Mouse (Mus musculus): ENCODE measurements around the gene Hspb9. TPM values are rescaled to one million over a fixed set of nuclear protein-coding genes. Genes with fewer than 3 reads are reported as not detected.

The Hspb9 gene
- total and polyA plus RNA-seq, 3 experiments, result 0.73 to 2.1 TPM; not detected in 1

DNA sequence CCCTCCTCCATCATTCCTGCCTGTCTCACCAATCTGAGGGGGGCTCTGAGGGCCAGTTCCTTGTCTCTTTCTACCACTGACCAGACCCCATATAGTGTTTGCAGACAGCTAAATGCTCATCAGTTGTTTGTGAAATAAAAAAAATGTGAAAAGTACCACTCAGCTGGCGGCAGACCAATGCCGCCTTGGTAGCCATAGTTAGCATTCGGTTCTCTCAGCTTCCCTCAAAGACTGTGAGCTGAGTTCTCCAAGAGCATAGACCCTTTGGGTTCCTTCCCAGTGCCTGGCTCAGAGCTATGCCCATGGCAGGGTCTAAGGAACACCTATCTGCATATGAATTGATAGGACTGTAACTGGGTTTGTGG lies 41.0 kb downstream of the Hspb9 start:
- H3K79me2 ChIP-seq (ENCODE audit: control insufficient read depth, insufficient read depth, low read length, poor library complexity), result no peaks in the 10 kb centered on the region
- H3K9me3 ChIP-seq (replicated peaks; ENCODE audit: insufficient read depth, low read length), result no peaks in the 10 kb centered on the region
- H3K4me3 ChIP-seq (ENCODE audit: control insufficient read depth in 1 of 2, insufficient read depth in 1 of 2, low read depth in 2 of 2, low read length in 2 of 2), result no peak overlapping the region
- no peak overlapping the region for H3K9ac ChIP-seq (ENCODE audit: control insufficient read depth, low read depth, low read length, poor library complexity, severe bottlenecking)
- TF ChIP-seq GABPA (IDR thresholded peaks at IDR 0.05; ENCODE audit: low read depth, low read length) (no peak), CTCF (IDR thresholded peaks at IDR 0.05 in 2 of 3, conservative IDR thresholded peaks at IDR 0.05 in 1 of 3; ENCODE audit: control insufficient read depth in 1 of 3, insufficient read depth in 1 of 3, low read depth in 2 of 3, low read length in 3 of 3, poor library complexity in 1 of 3, severe bottlenecking in 1 of 3) (no peak), USF1 (IDR thresholded peaks at IDR 0.05; ENCODE audit: low read depth, low read length) (no peak), JUND (IDR thresholded peaks at IDR 0.05; ENCODE audit: low read depth, low read length) (no peak), MAFK (IDR thresholded peaks at IDR 0.05; ENCODE audit: borderline replicate concordance, low read depth, low read length) (no peak)
- H3K36me3 ChIP-seq (ENCODE audit: control insufficient read depth in 1 of 2, insufficient read depth in 2 of 2, low read length in 2 of 2), result no peaks in the 10 kb centered on the region
- no peak for DNase-seq (ENCODE audit: low read depth, low spot score)
- H3K27ac ChIP-seq (ENCODE audit: control insufficient read depth, low read depth, low read length), result no peak overlapping the region
- H3K27me3 ChIP-seq (ENCODE audit: control insufficient read depth in 1 of 2, insufficient read depth in 2 of 2, low read length in 2 of 2), result no peaks in the 10 kb centered on the region
- H3K4me1 ChIP-seq (ENCODE audit: control insufficient read depth in 1 of 2, insufficient read depth in 2 of 2, low read length in 2 of 2), result no peaks in the 10 kb centered on the region

DNA sequence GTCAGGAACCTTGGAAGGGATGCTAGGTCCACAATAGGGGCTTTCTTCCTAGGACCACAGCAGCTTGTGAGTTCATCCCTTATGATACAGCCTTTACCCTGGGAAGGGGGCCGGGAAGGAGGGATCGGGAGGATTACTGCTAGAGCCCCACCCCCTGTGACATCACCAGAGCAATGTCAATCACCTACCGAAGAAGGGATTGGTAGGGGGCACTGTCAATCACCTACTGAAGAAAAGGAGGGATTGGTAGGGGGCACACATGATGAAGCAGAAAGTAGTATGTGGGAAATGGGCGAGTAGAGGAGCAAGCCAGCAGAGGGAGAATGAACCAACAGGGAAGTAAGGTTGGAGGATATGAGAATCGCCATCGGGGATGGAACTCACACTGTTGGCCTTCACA lies 42.8 kb downstream of the Hspb9 start:
- Histone ChIP-seq H3K4me3 (ENCODE audit: control insufficient read depth in 1 of 2, insufficient read depth in 1 of 2, low read depth in 2 of 2, low read length in 2 of 2) (no peak overlapping the region), H3K27me3 (ENCODE audit: control insufficient read depth in 1 of 2, insufficient read depth in 2 of 2, low read length in 2 of 2) (peaks cover 2 to 3% of the 10 kb centered on the region in 2 experiments; a peak in 2 of 4 replicates), H3K9ac (ENCODE audit: control insufficient read depth, low read depth, low read length, poor library complexity, severe bottlenecking) (no peak overlapping the region), H3K9me3 (replicated peaks; ENCODE audit: insufficient read depth, low read length) (no peaks in the 10 kb centered on the region), H3K27ac (ENCODE audit: control insufficient read depth, low read depth, low read length) (no peak overlapping the region), H3K79me2 (ENCODE audit: control insufficient read depth, insufficient read depth, low read length, poor library complexity) (no peaks in the 10 kb centered on the region), H3K36me3 (ENCODE audit: control insufficient read depth in 1 of 2, insufficient read depth in 2 of 2, low read length in 2 of 2) (no peaks in the 10 kb centered on the region), H3K4me1 (ENCODE audit: control insufficient read depth in 1 of 2, insufficient read depth in 2 of 2, low read length in 2 of 2) (no peaks in the 10 kb centered on the region)
- DNase-seq (ENCODE audit: low read depth, low spot score), result no peak
- TF ChIP-seq HCFC1 (IDR thresholded peaks at IDR 0.05; ENCODE audit: low read depth, low read length) (no peak), GABPA (IDR thresholded peaks at IDR 0.05; ENCODE audit: low read depth, low read length) (no peak), CHD1 (IDR thresholded peaks at IDR 0.05; ENCODE audit: low read depth, low read length) (no peak), POLR2AphosphoS5 (IDR thresholded peaks at IDR 0.05; ENCODE audit: borderline replicate concordance, low read depth, low read length) (no peak), RCOR1 (IDR thresholded peaks at IDR 0.05; ENCODE audit: low read depth, low read length) (no peak), MXI1 (IDR thresholded peaks at IDR 0.05; ENCODE audit: low read depth, low read length) (no peak), ZKSCAN1 (IDR thresholded peaks at IDR 0.05; ENCODE audit: low read depth, low read length) (no peak), CTCF (IDR thresholded peaks at IDR 0.05 in 2 of 3, conservative IDR thresholded peaks at IDR 0.05 in 1 of 3; ENCODE audit: control insufficient read depth in 1 of 3, insufficient read depth in 1 of 3, low read depth in 2 of 3, low read length in 3 of 3, poor library complexity in 1 of 3, severe bottlenecking in 1 of 3) (no peak), EP300 (IDR thresholded peaks at IDR 0.05; ENCODE audit: low read depth in 1 of 2, low read length in 2 of 2) (no peak), TBP (IDR thresholded peaks at IDR 0.05; ENCODE audit: low read depth, low read length) (no peak), UBTF (IDR thresholded peaks at IDR 0.05; ENCODE audit: borderline replicate concordance, insufficient read depth, low read depth, low read length) (no peak), CHD2 (IDR thresholded peaks at IDR 0.05; ENCODE audit: low read length) (no peak), ELF1 (IDR thresholded peaks at IDR 0.05; ENCODE audit: low read depth, low read length) (no peak), SIN3A (IDR thresholded peaks at IDR 0.05; ENCODE audit: low read length) (no peak), BHLHE40 (IDR thresholded peaks at IDR 0.05; ENCODE audit: borderline replicate concordance, low read depth, low read length) (no peak), ZC3H11A (IDR thresholded peaks at IDR 0.05; ENCODE audit: low read depth, low read length) (no peak)
